8 mouse cellular contexts compared by ENCODE assay signal in the genomic region with DNA sequence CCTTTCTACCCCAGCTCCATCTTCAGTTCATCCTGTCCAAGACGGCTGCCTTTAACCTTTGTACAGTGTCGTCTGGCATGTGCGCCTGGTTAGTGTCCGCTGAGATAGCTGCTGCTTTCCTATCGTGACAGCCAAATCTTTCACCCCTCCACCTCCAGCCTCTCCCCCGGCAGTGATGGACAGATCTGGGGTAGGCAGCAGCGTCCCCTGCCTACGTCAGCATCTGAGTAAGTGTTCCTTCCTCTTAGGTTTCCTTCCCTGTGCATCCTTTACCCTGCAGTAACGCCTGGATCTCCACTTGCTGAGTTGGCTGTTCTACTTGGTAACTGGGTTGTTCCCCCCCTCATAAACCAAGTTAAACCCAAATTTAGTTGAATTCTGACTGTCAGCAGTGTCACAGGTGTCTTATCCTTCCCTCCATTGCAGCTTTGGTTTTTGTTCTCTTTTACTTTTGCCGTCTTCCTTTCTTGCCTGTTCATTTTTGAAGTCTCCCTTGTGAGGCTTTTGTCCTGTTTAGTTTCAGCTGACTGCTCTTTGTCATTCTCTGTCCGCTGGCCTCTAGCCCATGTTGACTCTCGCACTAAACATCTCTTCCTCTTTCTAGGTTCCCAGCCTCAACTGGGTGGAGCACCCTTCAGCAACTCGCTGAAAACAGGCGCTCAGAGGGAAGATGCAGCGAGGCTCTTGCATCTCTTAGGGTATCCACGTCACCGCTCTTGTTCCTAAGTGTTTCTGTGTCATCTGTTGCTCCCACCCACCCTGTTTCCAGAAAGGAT.
A peak's percentile ranks its signal among the peaks of the same experiment; 100 is the strongest.
DNase-seq lines count a peak whose midpoint lies in the region; ATAC-seq lines count a peak whose summit lies in the region.

No protein-coding gene starts in this region.

- ATAC-seq in megakaryocyte-erythroid progenitor cell, adult 5-6 weeks (replicated peaks; ENCODE audit: low FRiP score, low TSS enrichment, poor library complexity, severe bottlenecking), result peak; percentile 41; the same call in 1 of the 2 replicates

- peak; percentile 28 to 69 for DNase-seq in adrenal gland, adult (ENCODE audit: inconsistent age in 2 of 2, low spot score in 1 of 2)
- no peak for DNase-seq in adrenal gland, postnatal 4 days (ENCODE audit: low spot score in 2 of 2)
- peak; percentile 32 for DNase-seq in T-cell, adult 2 months (ENCODE audit: low spot score)
- DNase-seq in heart, adult 18-20 months, result peak; percentile 77 to 88
- peak; percentile 49 for DNase-seq in kidney, postnatal 10 days
- DNase-seq in ovary, postnatal 10 days (ENCODE audit: low spot score), result no peak
- DNase-seq in adipocyte (ENCODE audit: low spot score), result no peak

Comparison
In these comparisons a context has a peak if more than half of its experiments do, and no peak if none do; other contexts are left out.
1. DNase-seq: peak in adrenal gland, adult (2 of 2), T-cell, adult 2 months (single experiment), heart, adult 18-20 months (2 of 2) and kidney, postnatal 10 days (single experiment); none in adrenal gland, postnatal 4 days (0 of 2), ovary, postnatal 10 days (single experiment) and adipocyte (single experiment).